Mouse (Mus musculus) heart, embryonic 14.5 days (tissue): ENCODE data around the gene Slc25a51. TPM values are rescaled to one million over a fixed set of nuclear protein-coding genes. Genes with fewer than 3 reads are reported as not detected.

Experiments used
- ATAC-seq: fragments of 200-750 bp; cut with Nextera tagmentation; 2 replicates; pipeline ENCODE4 v1.8.0; 2017; ENCODE audit warnings: low read depth, moderate TSS enrichment; ENCODE audit not compliant: insufficient number of reproducible peaks, insufficient read depth, low FRiP score
- H3K27ac ChIP-seq, 2 experiments: fragments of 200-500 bp in 1 of 2; fragments of 300-500 bp in 1 of 2; sonication (generic) in 1 of 2; replicated peaks in 1 of 2; 2 replicates each; pipeline ENCODE4 v1.5.1; 2012 to 2014; ENCODE audit warnings: low read depth in 2 of 2, low read length in 2 of 2, control low read depth in 1 of 2, mild to moderate bottlenecking in 1 of 2, mixed read lengths in 1 of 2; ENCODE audit not compliant: control insufficient read depth in 1 of 2, insufficient read depth in 1 of 2
- H3K27me3 ChIP-seq: fragments of 300-500 bp; sonication (generic); 2 replicates; pipeline ENCODE4 v1.6.1; 2014; ENCODE audit warnings: mild to moderate bottlenecking, low read length, control low read depth; ENCODE audit not compliant: control insufficient read depth, insufficient read depth
- H3K36me3 ChIP-seq: fragments of 300-500 bp; sonication (generic); 2 replicates; pipeline ENCODE4 v1.6.1; 2014; ENCODE audit warnings: mild to moderate bottlenecking, control low read depth, low read length, mixed read lengths; ENCODE audit not compliant: control insufficient read depth, insufficient read depth
- H3K4me1 ChIP-seq, 2 experiments: fragments of 200-500 bp in 1 of 2; fragments of 300-500 bp in 1 of 2; sonication (generic) in 1 of 2; 2 replicates each; pipeline ENCODE4 v1.6.1; 2012 to 2014; ENCODE audit warnings: low read length in 2 of 2, control low read depth in 1 of 2, mixed read lengths in 1 of 2; ENCODE audit not compliant: control insufficient read depth in 2 of 2, insufficient read depth in 2 of 2
- H3K4me2 ChIP-seq: fragments of 300-500 bp; sonication (generic); 2 replicates; pipeline ENCODE4 v1.6.1; 2014; ENCODE audit warnings: mild to moderate bottlenecking, low read length
- H3K4me3 ChIP-seq, 2 experiments: fragments of 200-500 bp in 1 of 2; fragments of 300-500 bp in 1 of 2; sonication (generic) in 1 of 2; 2 replicates each; pipeline ENCODE4 v1.5.1; 2012 to 2014; ENCODE audit warnings: low read length in 2 of 2, mild to moderate bottlenecking in 2 of 2, control low read depth in 1 of 2, low read depth in 1 of 2, moderate library complexity in 1 of 2; ENCODE audit not compliant: control insufficient read depth in 1 of 2, insufficient read depth in 1 of 2
- H3K9ac ChIP-seq: fragments of 300-500 bp; sonication (generic); 2 replicates; pipeline ENCODE4 v1.6.1; 2014; ENCODE audit warnings: mild to moderate bottlenecking, low read length
- H3K9me3 ChIP-seq: fragments of 300-500 bp; sonication (generic); 2 replicates; pipeline ENCODE4 v1.6.1; 2016; ENCODE audit warnings: low read length, control low read depth; ENCODE audit not compliant: control insufficient read depth
- WGBS: fragments of 180-500 bp; shearing (Covaris S2); extraction: QIAGEN DNeasy Blood & Tissue Kit; methylation state at CpG from one replicate; pipeline ENCODE4 v1.1.7; 2014; 5-methylcytosine and 5-hydroxymethylcytosine counted together
- polyA plus RNA-seq: library from polyadenylated mRNA; unstranded; fragments of >200 nt; fragmentation: Nextera tagmentation; extraction: Ambion mirVana; gene quantifications from 2 replicates; pipeline ENCODE4 v1.2.1, GENCODE M21; 2014

Slc25a51 gene
- polyA plus RNA-seq, 1 experiment from 2014 or later, result 74.9 TPM

- H3K27me3 ChIP-seq, result no peaks in the 10 kb centered on the region
- no peak overlapping the region for H3K4me2 ChIP-seq
- peaks cover 32% of the 10 kb centered on the region for H3K36me3 ChIP-seq
- no peak for ATAC-seq
- H3K4me1 ChIP-seq, result peaks cover 13 to 24% of the 10 kb centered on the region in 2 experiments; a peak in 3 of 4 replicates
- no peak overlapping the region for H3K4me3 ChIP-seq
- H3K27ac ChIP-seq, result no peak overlapping the region
- H3K9ac ChIP-seq, result no peak overlapping the region
- WGBS, result 81% methylated on average over 13 of the region's 13 CpGs
- no peaks in the 10 kb centered on the region for H3K9me3 ChIP-seq
Measured at GRCm38 (mm10) chr4:45426724-45427457, 18.3 kb upstream of the Slc25a51 start.

- no peak overlapping the region; the same call in 1 of the 2 replicates for H3K9ac ChIP-seq
- peaks cover 19 to 29% of the 10 kb centered on the region in 2 experiments for H3K4me1 ChIP-seq
- no peaks in the 10 kb centered on the region for H3K9me3 ChIP-seq
- 41% methylated on average over 8 of the region's 8 CpGs for WGBS
- peak overlapping the region in 1 of 2 experiments; percentile 68; a peak in 1 of 4 replicates for H3K27ac ChIP-seq
- H3K36me3 ChIP-seq, result peaks cover 19% of the 10 kb centered on the region; the same call in 1 of the 2 replicates
- H3K4me3 ChIP-seq, result no peak overlapping the region
- ATAC-seq, result no peak
- H3K4me2 ChIP-seq, result no peak overlapping the region
- no peaks in the 10 kb centered on the region for H3K27me3 ChIP-seq
Measured at GRCm38 (mm10) chr4:45423406-45423805, 14.8 kb upstream of the Slc25a51 start.

DNA sequence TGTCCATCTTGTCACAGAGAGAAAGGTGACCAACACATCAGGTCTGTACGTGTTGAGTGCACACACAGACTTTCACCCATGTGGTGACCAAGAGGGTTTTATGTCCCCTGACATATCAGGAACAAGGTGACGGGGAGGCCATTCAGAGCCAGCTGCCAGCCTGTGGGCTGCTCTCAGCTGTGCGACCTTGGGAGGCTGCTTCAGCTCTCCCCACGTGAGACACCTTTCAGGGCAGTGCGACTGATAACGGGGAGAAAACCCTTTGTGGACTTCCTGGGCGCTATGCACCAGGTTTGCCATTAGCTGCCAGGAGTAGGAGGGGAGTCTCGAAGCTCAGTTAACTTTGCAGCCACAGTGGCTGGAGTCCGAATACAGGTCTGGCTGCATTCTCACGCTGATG is 14.1 kb upstream of the Slc25a51 start:
- Histone ChIP-seq H3K27ac (peak overlapping the region; percentile 58 to 68), H3K4me1 (peaks cover 19 to 35% of the 10 kb centered on the region in 2 experiments), H3K4me3 (no peak overlapping the region), H3K9ac (peak overlapping the region; percentile 42; the same call in 1 of the 2 replicates), H3K27me3 (no peaks in the 10 kb centered on the region), H3K4me2 (no peak overlapping the region), H3K36me3 (peaks cover 19% of the 10 kb centered on the region; the same call in 1 of the 2 replicates), H3K9me3 (no peaks in the 10 kb centered on the region)
- WGBS, result 54% methylated on average over 10 of the region's 10 CpGs
- no peak for ATAC-seq

DNA sequence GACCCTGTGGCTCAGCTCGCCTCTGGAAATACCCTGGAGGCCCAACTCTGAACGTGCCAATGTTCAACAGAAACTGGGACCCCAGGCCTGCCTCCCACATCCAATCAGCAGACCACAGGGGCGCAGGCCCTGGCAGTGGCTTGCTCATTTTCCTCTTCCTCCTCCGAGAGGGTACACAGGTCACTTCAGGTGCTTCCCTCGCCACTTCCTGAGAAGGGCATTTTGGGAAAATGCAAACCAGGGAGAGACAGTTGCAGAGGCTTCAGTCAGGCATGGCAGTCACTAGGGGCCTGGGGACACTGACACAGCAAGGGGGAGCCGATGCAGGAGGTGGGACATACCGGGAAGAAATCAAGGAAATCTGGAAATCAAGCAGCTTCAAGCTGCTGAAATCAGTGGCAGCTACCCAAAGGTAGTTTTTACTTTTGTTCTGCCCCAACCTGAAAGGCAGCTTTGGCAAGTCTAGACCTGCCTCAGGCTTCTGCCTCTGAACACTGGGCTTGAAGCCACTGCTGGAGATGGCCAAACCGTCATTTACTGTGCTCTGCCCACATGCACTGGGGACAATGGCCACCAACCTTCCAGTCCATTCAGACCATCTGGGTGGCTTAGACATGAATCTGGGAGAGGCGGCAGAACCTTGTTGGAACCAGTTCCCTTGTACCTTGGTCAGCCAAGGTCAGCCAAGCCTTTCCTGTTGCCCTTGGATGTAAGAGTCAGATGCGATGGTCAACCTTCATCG is 13.1 kb upstream of the Slc25a51 start:
- H3K9ac ChIP-seq, result peak overlapping the region; percentile 25; the same call in 1 of the 2 replicates
- no peak for ATAC-seq

GRCm38 (mm10) chr4:45420733-45421132 is 12.2 kb upstream of the Slc25a51 start:
- Histone ChIP-seq H3K9ac (no peak overlapping the region), H3K36me3 (peaks cover 13% of the 10 kb centered on the region; the same call in 1 of the 2 replicates), H3K9me3 (no peaks in the 10 kb centered on the region), H3K27ac (0 out of 4 replicates have a peak overlapping the region, but pooled peaks of 1 of the 2 experiments have one; percentile 16), H3K4me1 (peaks cover 19 to 35% of the 10 kb centered on the region in 2 experiments), H3K27me3 (no peaks in the 10 kb centered on the region), H3K4me3 (no peak overlapping the region), H3K4me2 (no peak overlapping the region)
- 63% methylated on average over 3 of the region's 3 CpGs for WGBS
- no peak for ATAC-seq

More for the DNA sequence above, 13.1 kb upstream of the Slc25a51 start:
- H3K4me1 ChIP-seq, result peaks cover 19 to 35% of the 10 kb centered on the region in 2 experiments
- H3K9me3 ChIP-seq, result no peaks in the 10 kb centered on the region
- WGBS, result 86% methylated on average over 11 of the region's 11 CpGs
- H3K27ac ChIP-seq, result peak overlapping the region in 1 of 2 experiments; percentile 6; a peak in 1 of 4 replicates
- H3K4me3 ChIP-seq, result no peak overlapping the region
- peaks cover 19% of the 10 kb centered on the region; the same call in 1 of the 2 replicates for H3K36me3 ChIP-seq
- no peak overlapping the region for H3K4me2 ChIP-seq
- H3K27me3 ChIP-seq, result no peaks in the 10 kb centered on the region

DNA sequence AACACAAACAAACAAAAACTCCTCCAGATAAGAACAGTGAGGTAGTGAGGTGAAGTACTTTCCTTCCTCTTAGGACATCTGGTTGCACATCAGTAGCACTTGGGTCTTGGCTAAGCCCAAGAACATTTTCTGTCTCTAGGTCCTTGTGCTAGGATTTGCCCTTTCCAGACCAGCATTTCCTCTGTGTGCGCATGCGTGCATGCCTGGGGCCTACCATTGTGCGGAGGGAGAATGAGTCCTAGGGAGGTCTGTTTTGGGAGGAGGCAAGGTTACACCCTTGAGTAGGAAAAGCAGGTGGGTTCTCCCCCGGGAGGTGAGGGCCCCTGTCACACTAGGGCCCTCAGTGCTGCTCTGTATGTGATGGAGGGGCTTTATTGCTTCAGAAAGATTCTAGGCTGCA is 10.5 kb upstream of the Slc25a51 start:
- Histone ChIP-seq H3K9me3 (no peaks in the 10 kb centered on the region), H3K9ac (no peak overlapping the region), H3K4me3 (no peak overlapping the region), H3K36me3 (peaks cover 11% of the 10 kb centered on the region; the same call in 1 of the 2 replicates), H3K4me2 (no peak overlapping the region), H3K27me3 (no peaks in the 10 kb centered on the region), H3K27ac (no peak overlapping the region), H3K4me1 (peaks cover 19 to 32% of the 10 kb centered on the region in 2 experiments)
- ATAC-seq, result no peak; the same call in 1 of the 2 replicates
- WGBS, result 85% methylated on average over 4 of the region's 4 CpGs

- Histone ChIP-seq H3K27ac (no peak overlapping the region), H3K4me1 (peaks cover 15 to 25% of the 10 kb centered on the region in 2 experiments), H3K36me3 (peaks cover 6% of the 10 kb centered on the region; the same call in 1 of the 2 replicates), H3K27me3 (no peaks in the 10 kb centered on the region), H3K9ac (0 out of 2 replicates have a peak overlapping the region, but pooled peaks have one; percentile 11), H3K9me3 (no peaks in the 10 kb centered on the region), H3K4me3 (no peak overlapping the region), H3K4me2 (peak overlapping the region; percentile 29)
- 19% methylated on average over 10 of the region's 11 CpGs for WGBS
- no peak for ATAC-seq
Measured at GRCm38 (mm10) chr4:45418229-45418950, 9.8 kb upstream of the Slc25a51 start.
